Mouse (Mus musculus): ENCODE data around the gene Tcl1b5.
"Not testable (repeated sequence)": the region's sequence is repeated elsewhere in the genome, so short reads cannot be mapped to it uniquely, and the experiment has no call there.

Gene Tcl1b5

GRCm38 (mm10) chr12:105176044-105176443 lies at the start of gene Tcl1b5:
Gene Tcl1b5, plus strand, starts transcription at chr12:105176344.
- not testable (repeated sequence) for DNase-seq (ENCODE audit: low spot score)

GRCm38 (mm10) chr12:105126516-105126915 lies 49.6 kb upstream of the Tcl1b5 start:
- DNase-seq (ENCODE audit: low spot score): no peak

- DNase-seq (ENCODE audit: low spot score): no peak
Measured at GRCm38 (mm10) chr12:105127607-105128006, 48.5 kb upstream of the Tcl1b5 start.

GRCm38 (mm10) chr12:105129494-105130205 lies 46.5 kb upstream of the Tcl1b5 start:
- DNase-seq (ENCODE audit: low spot score): not testable (repeated sequence)

- DNase-seq (ENCODE audit: low spot score): not testable (repeated sequence)
Measured at GRCm38 (mm10) chr12:105134167-105134566, 42.0 kb upstream of the Tcl1b5 start.

- not testable (repeated sequence) for DNase-seq (ENCODE audit: low spot score)
Measured at GRCm38 (mm10) chr12:105134826-105135225, 41.3 kb upstream of the Tcl1b5 start.

- DNase-seq (ENCODE audit: low spot score): not testable (repeated sequence)
Measured at GRCm38 (mm10) chr12:105137729-105138128, 38.4 kb upstream of the Tcl1b5 start.

GRCm38 (mm10) chr12:105143096-105143495 lies 33.0 kb upstream of the Tcl1b5 start:
- no peak for DNase-seq (ENCODE audit: low spot score)

GRCm38 (mm10) chr12:105144928-105145327 lies 31.2 kb upstream of the Tcl1b5 start:
- not testable (repeated sequence) for DNase-seq (ENCODE audit: low spot score)

GRCm38 (mm10) chr12:105145714-105146113 lies 30.4 kb upstream of the Tcl1b5 start, which contains the start of gene Tcl1b2:
Gene Tcl1b2, plus strand, starts transcription at chr12:105146014.
- no peak for DNase-seq (ENCODE audit: low spot score)

GRCm38 (mm10) chr12:105155286-105155685 lies 20.9 kb upstream of the Tcl1b5 start:
- not testable (repeated sequence) for DNase-seq (ENCODE audit: low spot score)

GRCm38 (mm10) chr12:105158842-105159241 lies 17.3 kb upstream of the Tcl1b5 start:
- no peak for DNase-seq (ENCODE audit: low spot score)

- no peak for DNase-seq (ENCODE audit: low spot score)
Measured at GRCm38 (mm10) chr12:105159390-105159789, 16.8 kb upstream of the Tcl1b5 start, which contains the start of gene Tcl1b1. Gene Tcl1b1, plus strand, starts transcription at chr12:105159690.

GRCm38 (mm10) chr12:105166734-105167133 lies 9.4 kb upstream of the Tcl1b5 start:
- no peak for DNase-seq (ENCODE audit: low spot score)

GRCm38 (mm10) chr12:105173366-105173765 lies 2.8 kb upstream of the Tcl1b5 start:
- DNase-seq (ENCODE audit: low spot score): no peak

GRCm38 (mm10) chr12:105174318-105174717 lies 1.8 kb upstream of the Tcl1b5 start:
- DNase-seq (ENCODE audit: low spot score): peak; percentile 56

GRCm38 (mm10) chr12:105181040-105181644 lies 5.0 kb downstream of the Tcl1b5 start:
- not testable (repeated sequence) for DNase-seq (ENCODE audit: low spot score)

- DNase-seq (ENCODE audit: low spot score): not testable (repeated sequence)
Measured at GRCm38 (mm10) chr12:105188980-105189379, 12.8 kb downstream of the Tcl1b5 start.

- not testable (repeated sequence) for DNase-seq (ENCODE audit: low spot score)
Measured at GRCm38 (mm10) chr12:105190743-105191142, 14.6 kb downstream of the Tcl1b5 start, which contains the start of gene Tcl1b3. Gene Tcl1b3, plus strand, starts transcription at chr12:105191043.

GRCm38 (mm10) chr12:105199684-105200497 lies 23.7 kb downstream of the Tcl1b5 start:
- not testable (repeated sequence) for DNase-seq (ENCODE audit: low spot score)

- DNase-seq (ENCODE audit: low spot score): not testable (repeated sequence)
Measured at GRCm38 (mm10) chr12:105201657-105202056, 25.5 kb downstream of the Tcl1b5 start, which contains the start of gene Tcl1b4. Gene Tcl1b4, plus strand, starts transcription at chr12:105201957.

- no peak for DNase-seq (ENCODE audit: low spot score)
Measured at GRCm38 (mm10) chr12:105207071-105207470, 30.9 kb downstream of the Tcl1b5 start.

Measured in urinary bladder, postnatal 14 days (tissue).